Mouse (Mus musculus) megakaryocyte, embryonic 14.5 days (primary cell): ENCODE data around the gene Ergic2.

ENCODE experiments used
- FLI1 ChIP-seq: IDR thresholded peaks from 2 replicates; pipeline ENCODE4 v1.6.1; 2012; ENCODE audit warnings: low read length, inconsistent platforms, mixed read lengths
- GATA1 ChIP-seq: IDR thresholded peaks from 3 replicates; pipeline ENCODE4 v1.6.1; 2012; ENCODE audit warnings: mixed read lengths, low read length, inconsistent platforms, borderline replicate concordance

DNA sequence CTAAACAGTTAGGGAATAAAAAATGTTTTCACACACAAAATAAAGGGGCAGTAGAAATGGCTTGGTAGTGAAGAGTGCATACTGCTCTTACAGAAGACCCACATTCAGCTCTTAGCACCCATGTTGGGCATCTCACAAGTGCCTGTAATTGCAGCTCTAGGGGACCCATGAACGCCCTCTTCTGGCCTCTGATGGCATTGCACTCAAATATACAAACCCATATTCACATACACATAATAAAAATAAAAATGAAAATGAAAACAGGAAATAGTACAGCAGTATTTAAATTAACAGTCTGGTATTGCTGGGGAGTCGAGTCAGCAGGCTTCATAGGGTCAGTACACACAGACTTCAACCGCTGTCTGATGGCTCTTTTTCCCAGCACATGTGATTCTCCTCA, 30.1 kb upstream of the Ergic2 start:
- TF ChIP-seq GATA1 (no peak), FLI1 (no peak)
